Mouse (Mus musculus) embryonic facial prominence, embryonic 13.5 days (tissue): ENCODE measurements around the gene Marf1. TPM values are rescaled to one million over a fixed set of nuclear protein-coding genes. Genes with fewer than 3 reads are reported as not detected.

ENCODE experiments used
- microRNA counts: library from miRNA; unstranded; fragments of <30 nt; microRNA quantifications from one replicate; lab custom pipeline; 2016
- microRNA-seq: library from miRNA; unstranded; fragments of <30 nt; microRNA quantifications from one replicate; pipeline ENCODE4, GENCODE M21; 2016
- polyA plus RNA-seq: library from polyadenylated mRNA; unstranded; fragments of >200 nt; fragmentation: Nextera tagmentation; extraction: Ambion mirVana; gene quantifications from 2 replicates; pipeline ENCODE4 v1.2.1, GENCODE M21; 2015

Gene Marf1
- polyA plus RNA-seq, 1 experiment from 2014 or later = 19.0 TPM

MicroRNA genes within 50 kb of the gene (microRNA counts, 519-probe panel; counts per million panel counts)
- microRNA mmu-miR-484 (lab: Ali Mortazavi, UCI) = 3,288 counts per million, percentile 75 among the panel's probes with 10 or more counts

Small RNA genes within 50 kb of the gene (microRNA-seq; reads per million reads assigned to microRNA genes)
- not detected for gene Gm27671
- gene Mir484 = 2,760 reads per million, percentile 85 among the genes with 10 or more reads in this experiment

Other genes with a start within 250 kb of the Marf1 start
- gene 2900011O08Rik, start 176.7 kb downstream of the Marf1 start, polyA plus RNA-seq = 6.0 and 8.0 TPM in 2 replicates
- gene Ifitm7, start 176.5 kb downstream of the Marf1 start, polyA plus RNA-seq = 0.14 and 0.32 TPM in 2 replicates
- 122 and 130 TPM in 2 replicates for gene Nde1, start 76 bp downstream of the Marf1 start, polyA plus RNA-seq
- gene Myh11, start 128.0 kb upstream of the Marf1 start, polyA plus RNA-seq = 0.56 and 0.61 TPM in 2 replicates
- 178 and 193 TPM in 2 replicates for gene Fopnl, start 154.1 kb upstream of the Marf1 start, polyA plus RNA-seq
- gene Abcc1, start 198.2 kb upstream of the Marf1 start, polyA plus RNA-seq = 10.9 and 12.0 TPM in 2 replicates